Mouse (Mus musculus) heart, adult 18-20 months (tissue): Measurements from ENCODE around the gene Cep57l1. TPM values are rescaled to one million over a fixed set of nuclear protein-coding genes. Genes with fewer than 3 reads are reported as not detected.

ENCODE experiments used
- DNase-seq, 2 experiments: peaks; one replicate each; pipeline ENCODE4 v3.0.0; 2021 to 2022; ENCODE audit warnings: mixed read lengths in 1 of 2
- total RNA-seq, 2 experiments: library from RNA; stranded (reverse); gene quantifications; 2 replicates each; pipeline ENCODE4 v1.2.3; 2021

Cep57l1 gene
- total RNA-seq, 2 experiments from 2014 or later: 2.0 to 2.9 TPM

GRCm38 (mm10) chr10:41816516-41816915, 6.8 kb upstream of the Cep57l1 start:
- no peak for DNase-seq

- no peak for DNase-seq
These were observed 4.7 kb upstream of the Cep57l1 start for GRCm38 (mm10) chr10:41814305-41814853.

GRCm38 (mm10) chr10:41812566-41812965, 2.9 kb upstream of the Cep57l1 start:
- DNase-seq: no peak

- DNase-seq: no peak
These were observed 1.1 kb upstream of the Cep57l1 start for GRCm38 (mm10) chr10:41810564-41811455.

- DNase-seq: peak; percentile 93 to 94
These were observed 446 bp downstream of the Cep57l1 start for GRCm38 (mm10) chr10:41809080-41809770.

- no peak for DNase-seq
These were observed 3.8 kb downstream of the Cep57l1 start for GRCm38 (mm10) chr10:41805729-41806355.

- no peak for DNase-seq
These were observed 5.0 kb downstream of the Cep57l1 start for GRCm38 (mm10) chr10:41804711-41805110.

- no peak for DNase-seq
These were observed 6.2 kb downstream of the Cep57l1 start for GRCm38 (mm10) chr10:41803467-41803866.

- DNase-seq: no peak
These were observed 12.4 kb downstream of the Cep57l1 start for GRCm38 (mm10) chr10:41797253-41797652.

GRCm38 (mm10) chr10:41792375-41792774, 17.3 kb downstream of the Cep57l1 start:
- no peak for DNase-seq

- DNase-seq: no peak
These were observed 42.4 kb downstream of the Cep57l1 start for GRCm38 (mm10) chr10:41767254-41767653.

- DNase-seq: no peak
These were observed 43.4 kb downstream of the Cep57l1 start for GRCm38 (mm10) chr10:41766280-41766679.

GRCm38 (mm10) chr10:41765586-41765985, 44.1 kb downstream of the Cep57l1 start:
- DNase-seq: no peak

- no peak for DNase-seq
These were observed 45.8 kb downstream of the Cep57l1 start for GRCm38 (mm10) chr10:41763741-41764385.

GRCm38 (mm10) chr10:41760866-41761265, 48.8 kb downstream of the Cep57l1 start:
- DNase-seq: no peak

GRCm38 (mm10) chr10:41758041-41758440, 51.6 kb downstream of the Cep57l1 start:
- no peak for DNase-seq

GRCm38 (mm10) chr10:41757226-41757625, 52.4 kb downstream of the Cep57l1 start:
- DNase-seq: no peak

- no peak for DNase-seq
These were observed 57.7 kb downstream of the Cep57l1 start for GRCm38 (mm10) chr10:41751867-41752480.

- no peak for DNase-seq
These were observed 60.4 kb downstream of the Cep57l1 start for GRCm38 (mm10) chr10:41749306-41749705.

GRCm38 (mm10) chr10:41746554-41746953, 63.1 kb downstream of the Cep57l1 start:
- no peak for DNase-seq

GRCm38 (mm10) chr10:41744006-41744405, 65.7 kb downstream of the Cep57l1 start:
- DNase-seq: no peak

GRCm38 (mm10) chr10:41740221-41740620, 69.5 kb downstream of the Cep57l1 start:
- no peak for DNase-seq
